Mouse (Mus musculus): ENCODE data around the gene Rbm43. TPM values are rescaled to one million over a fixed set of nuclear protein-coding genes. Genes with fewer than 3 reads are reported as not detected.

Rbm43 gene
- 1 to 10 TPM; 3.3 to 4.1 (median 3.7) TPM for total RNA-seq (2022)

DNA sequence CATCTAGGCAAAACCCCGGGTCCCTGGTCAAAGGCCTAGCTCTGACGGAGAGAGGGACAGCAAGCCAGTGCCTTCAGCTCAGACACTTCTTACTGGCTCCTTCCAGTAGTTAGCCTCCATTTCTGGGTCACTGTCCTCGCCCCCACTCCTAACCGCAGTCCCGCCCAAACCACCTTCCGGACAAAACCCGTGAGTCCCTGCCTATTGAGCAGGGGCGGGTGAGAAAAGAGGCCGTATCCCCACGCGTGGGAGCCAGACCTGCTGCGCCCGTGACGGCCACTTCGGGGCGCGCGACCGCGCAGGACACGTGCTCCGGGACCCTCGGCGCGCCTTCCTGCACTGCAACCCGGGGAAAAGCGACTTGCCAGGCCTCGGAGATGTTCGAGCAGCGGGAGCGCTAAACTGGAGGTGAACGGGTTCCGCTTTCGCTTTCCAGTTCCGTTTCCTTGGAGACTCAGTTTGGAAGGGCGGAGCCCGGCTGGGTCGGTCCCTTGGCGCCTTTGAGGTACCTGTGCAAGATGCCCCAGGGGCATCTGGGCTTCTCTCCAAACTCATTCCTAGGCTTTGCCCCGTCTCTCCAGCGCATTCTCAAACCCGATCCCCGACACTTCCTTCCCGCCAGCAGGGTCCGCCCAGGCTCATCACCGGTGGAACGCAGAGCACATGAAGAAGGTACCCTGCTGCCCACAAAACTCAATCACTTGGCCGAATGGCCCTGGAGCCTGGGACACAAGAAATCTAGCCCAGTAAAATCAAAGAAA is at the start of gene Rbm43:
Gene Rbm43 (minus strand): TSS at position 590 of the 761 bp plus-strand sequence.
- DNase-seq (ENCODE audit: low spot score) = peak; percentile 70

DNA sequence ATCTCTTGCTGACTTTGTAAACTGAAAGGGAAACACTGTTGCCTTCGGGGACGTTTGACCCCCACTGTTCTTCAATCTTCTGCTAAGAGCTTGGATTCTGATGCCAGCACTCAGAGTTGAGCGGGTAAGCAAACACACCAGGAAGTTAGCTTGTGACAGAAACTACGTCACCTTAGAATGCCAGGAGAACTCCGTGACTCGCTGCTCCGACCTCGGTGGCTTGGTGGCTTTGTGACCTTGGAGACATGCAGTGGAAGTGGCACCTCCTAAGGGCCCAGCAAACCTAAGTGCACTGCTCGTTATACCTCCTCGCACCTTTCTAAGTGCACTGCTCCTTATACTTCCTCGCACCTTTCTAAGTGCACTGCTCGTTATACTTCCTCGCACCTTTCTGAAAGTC is 47.3 kb upstream of the Rbm43 start:
- DNase-seq (ENCODE audit: low spot score) = no peak

DNA sequence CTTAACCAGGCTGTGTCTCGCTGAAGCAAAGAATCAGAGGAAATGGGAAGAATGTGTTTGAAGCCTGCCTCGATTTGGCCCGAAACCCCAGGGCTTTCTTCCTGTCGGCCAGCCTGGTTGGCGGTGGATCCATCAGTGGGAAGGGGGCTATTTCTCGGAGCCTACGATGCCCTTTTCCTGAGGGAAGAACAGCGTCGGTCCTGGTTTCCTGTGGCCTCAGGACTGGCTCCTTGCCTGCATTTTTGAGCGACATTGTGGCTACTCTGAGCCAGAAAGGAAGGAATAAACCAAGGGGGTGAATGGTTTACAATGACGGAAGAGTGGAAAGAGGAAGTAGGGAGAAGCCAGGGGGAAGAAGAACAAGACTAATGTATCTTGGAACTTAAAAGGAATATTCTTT is 46.7 kb upstream of the Rbm43 start:
- peak; percentile 24 for DNase-seq (ENCODE audit: low spot score)

DNA sequence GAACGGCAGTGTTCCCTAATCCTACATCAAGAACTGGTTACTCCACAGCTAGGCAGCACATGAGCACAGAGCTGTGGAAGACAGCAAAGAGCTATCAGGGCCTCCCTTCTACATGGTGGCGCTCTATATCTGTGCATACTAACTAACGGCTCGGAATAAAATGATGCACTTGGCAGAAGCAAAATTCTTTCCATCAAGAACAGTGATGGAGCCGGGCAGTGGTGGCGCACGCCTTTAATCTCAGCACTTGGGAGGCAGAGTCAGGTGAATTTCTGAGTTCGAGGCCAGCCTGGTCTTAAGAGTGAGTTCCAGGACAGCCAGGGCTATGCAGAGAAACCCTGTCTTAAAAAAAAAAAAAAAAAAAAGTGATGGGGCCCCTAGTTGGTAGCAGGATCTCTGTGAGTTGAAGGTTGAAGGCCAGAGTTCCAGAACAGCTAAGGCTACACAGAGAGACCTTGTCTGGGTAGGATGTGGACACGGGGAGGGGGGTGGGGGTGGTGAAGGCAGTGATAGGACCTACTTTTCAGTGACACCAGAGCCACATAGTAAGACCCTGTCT is 38.5 kb upstream of the Rbm43 start, which contains the start of gene Nmi:
Gene Nmi (minus strand): TSS at position 85 of the 559 bp plus-strand sequence.
- DNase-seq (ENCODE audit: low spot score) = no peak

DNA sequence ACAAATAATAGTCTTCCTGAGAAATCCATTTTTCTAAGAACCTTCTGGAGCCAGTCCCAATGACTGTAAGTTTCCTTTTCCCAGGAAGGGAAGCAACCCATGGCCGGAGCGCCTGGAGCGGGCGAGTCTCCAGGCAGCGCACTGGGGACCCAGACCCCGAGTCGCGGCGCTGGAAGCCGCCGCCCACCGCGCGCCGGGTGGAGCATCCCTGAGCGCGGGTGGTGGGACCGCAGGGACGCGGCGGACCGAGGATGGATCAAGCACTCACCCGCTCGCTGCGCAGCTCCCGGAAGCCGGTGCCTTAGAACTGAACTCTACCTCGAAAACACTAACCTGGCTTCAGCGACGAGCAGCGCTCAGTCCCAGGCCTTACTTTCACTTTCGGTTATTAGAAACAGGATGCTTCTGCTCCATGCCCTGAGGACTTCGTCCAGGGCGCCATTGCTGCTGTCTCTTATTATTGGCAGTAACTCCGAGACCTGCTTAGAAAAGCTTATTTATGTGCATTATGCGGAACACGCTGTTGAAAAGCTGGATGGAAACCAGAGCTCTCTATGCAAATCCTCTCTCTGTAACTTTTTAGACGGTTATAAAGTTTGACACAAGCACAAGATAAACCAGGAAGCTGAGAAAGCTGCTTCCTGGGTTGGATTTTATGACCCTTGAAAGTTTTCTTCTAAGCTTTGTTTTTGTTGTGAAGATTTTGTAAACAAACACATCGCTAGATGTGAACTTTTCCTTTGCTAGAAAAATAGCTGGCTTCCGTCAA is 37.9 kb upstream of the Rbm43 start:
- DNase-seq (ENCODE audit: low spot score) = peak; percentile 66

DNA sequence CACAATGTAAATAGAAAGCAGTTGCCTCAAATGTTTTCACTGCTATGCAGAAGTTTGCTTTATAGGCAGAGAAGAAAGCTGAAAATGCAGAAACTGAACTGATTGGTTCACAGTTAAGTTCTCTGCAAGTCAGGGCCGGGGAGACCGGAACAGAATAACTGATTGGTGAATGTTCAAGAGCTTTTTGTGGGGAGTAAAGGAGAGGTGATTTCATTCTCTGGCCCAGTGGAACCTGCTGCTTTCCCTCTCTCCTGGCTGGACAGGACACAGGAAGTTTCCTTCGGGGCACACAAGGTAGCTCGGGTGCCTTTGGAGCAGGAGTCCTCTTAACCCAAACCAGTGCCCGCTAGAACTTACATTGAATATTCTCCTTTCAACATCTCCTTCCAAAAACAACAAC is 37.2 kb upstream of the Rbm43 start:
- DNase-seq (ENCODE audit: low spot score) = peak; percentile 47

DNA sequence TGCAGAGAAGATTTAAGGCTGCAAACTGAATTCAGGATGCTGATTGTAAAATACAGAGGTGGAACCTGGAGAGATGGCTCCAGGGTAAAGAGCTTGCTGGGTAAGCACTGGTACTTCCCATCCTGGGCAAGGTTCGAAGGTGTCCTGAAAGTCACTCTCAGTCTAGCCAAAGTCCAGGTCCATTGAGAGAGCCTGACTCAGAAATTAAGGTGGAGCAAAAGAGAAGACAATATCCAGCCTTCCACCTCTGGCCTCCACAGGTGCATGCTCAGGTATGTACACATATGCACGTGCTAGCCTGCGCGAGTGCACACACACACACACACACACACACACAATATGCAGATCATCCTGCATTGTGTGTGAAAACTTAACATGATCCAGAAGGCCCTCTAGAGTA is 35.9 kb upstream of the Rbm43 start:
- DNase-seq (ENCODE audit: low spot score) = no peak

DNA sequence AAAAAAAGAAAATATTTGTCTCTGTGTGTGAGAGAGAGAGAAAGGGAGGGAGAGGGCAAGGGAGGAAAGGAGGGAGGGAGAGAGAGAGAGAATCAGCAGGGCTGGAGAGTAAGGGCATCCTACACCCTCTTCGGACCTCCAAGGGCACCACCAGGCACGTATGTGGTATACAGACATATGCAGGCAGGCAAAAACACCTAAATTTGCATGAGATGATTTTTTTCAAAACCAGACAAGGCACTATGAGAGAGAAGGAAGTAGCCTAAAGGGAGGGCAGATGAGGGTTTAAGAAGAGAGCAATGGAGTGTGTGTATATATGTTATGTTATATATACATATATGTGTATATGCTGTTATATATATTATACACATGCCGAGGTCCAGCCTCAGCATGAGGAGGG is 32.3 kb upstream of the Rbm43 start:
- DNase-seq (ENCODE audit: low spot score) = no peak

DNA sequence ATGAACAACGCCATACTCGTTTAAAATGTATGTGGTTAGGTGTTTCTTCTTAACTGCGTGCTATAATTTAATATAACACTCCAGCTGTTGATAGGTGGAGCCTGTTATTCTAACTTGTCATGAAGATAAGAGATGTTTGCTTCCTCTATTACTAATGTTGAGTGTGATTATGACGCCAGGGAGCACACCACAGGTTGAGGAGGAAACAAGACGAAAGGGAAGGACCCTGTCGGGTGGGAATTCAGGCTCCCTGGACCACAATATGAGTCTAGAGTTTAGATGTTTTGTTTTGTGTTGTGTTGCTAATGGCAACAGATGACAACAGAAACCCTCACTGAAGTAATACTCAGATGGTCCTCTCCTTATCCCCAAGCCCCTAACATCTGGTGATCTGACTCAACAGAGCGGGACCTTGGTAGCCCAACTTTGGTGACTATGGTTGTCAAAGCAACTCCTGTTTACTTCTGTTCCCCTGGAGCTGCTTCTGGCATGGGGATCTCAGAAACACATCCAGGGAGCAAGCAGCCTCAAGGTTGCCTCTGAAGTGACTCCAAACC is 18.8 kb upstream of the Rbm43 start:
- no peak for DNase-seq (ENCODE audit: low spot score)

DNA sequence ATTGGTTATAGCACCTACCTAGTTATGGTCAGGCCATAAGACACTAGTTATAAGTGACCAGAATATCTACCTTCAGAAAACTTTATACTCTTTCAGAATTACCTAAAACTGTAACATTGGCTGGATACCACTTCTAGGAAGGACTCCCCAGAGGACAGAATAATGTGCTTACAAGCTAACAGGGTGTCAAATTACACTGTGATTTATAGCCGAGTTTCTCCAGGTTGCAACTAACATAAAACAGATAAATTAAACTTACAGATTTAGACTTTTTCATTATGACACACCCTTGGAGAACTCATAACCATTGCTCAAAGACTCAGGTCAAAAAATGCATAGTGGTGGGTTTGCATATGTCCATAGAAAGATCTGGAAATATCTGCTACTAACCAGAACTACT is 15.9 kb upstream of the Rbm43 start:
- no peak for DNase-seq (ENCODE audit: low spot score)

DNA sequence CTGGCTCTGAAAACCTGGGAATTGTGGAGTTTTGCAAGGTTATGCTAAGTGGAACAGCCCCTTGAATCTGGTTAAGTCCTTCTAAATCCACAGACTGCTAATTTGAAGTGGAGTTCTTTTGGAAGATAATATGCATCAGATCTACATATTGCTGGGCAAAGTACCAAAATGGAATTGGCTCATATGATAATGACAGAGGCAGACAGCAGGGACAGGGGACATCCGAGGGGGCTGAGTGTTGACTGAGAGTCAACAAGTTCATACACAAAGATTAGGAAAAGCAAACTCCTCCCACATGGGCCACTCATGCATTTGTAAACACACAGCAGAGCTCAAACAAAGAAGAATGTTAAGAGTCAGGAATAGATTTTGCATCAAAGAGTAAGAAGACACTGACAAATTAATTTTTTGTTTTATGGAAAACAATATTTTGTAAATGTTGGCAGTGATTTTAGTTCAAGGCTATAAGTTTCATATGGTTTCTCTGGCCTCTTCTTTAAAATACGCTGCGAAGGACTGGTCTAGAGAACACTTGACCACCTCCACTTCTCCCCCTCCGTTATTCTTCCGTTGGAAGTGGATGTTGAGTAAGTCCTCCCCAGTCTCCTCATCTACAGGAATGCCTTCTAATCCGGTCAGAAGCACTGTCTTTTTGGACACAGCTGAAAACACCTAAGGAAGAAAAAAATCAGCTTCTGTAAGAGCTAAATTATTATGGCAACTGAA is 13.3 kb upstream of the Rbm43 start:
- no peak for DNase-seq (ENCODE audit: low spot score)

DNA sequence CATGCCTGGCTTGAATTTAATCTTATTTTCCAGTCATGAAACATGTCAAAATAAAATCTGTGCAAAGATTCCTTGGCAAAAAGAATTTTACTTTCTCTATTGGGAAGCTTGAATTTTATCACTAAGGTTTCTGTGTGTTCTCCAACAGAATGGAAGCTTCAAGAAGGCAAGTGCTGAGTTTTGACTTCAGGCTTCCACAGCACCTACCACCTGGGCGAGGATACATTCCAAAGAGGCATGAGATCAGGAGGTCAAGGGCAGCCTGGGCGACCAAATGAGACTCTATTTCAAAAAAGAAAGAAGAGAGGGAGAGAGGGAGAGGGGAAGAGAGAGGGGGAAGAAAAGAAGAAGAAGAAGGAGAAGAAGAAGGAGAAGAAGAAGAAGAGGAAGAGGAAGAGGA is 10.8 kb upstream of the Rbm43 start:
- DNase-seq (ENCODE audit: low spot score) = no peak

DNA sequence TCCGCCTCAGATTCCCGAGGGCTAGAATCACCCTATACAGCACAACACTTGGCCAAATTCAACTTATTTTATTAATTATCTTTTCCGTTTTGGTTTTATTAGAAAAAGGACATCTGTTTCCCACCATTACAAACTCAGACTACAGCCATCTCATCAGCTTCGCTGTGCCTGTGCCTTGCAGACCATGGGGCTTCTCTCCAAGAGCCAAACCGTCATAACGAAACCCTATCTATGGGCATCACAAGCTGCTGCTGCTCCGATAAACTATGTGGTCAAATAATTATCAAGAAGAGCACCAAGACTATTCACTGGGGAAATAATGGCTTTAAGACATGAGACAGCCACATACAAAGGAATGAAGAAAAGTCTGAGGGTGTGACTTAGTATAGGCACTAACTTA is 6.9 kb upstream of the Rbm43 start:
- DNase-seq (ENCODE audit: low spot score) = no peak

DNA sequence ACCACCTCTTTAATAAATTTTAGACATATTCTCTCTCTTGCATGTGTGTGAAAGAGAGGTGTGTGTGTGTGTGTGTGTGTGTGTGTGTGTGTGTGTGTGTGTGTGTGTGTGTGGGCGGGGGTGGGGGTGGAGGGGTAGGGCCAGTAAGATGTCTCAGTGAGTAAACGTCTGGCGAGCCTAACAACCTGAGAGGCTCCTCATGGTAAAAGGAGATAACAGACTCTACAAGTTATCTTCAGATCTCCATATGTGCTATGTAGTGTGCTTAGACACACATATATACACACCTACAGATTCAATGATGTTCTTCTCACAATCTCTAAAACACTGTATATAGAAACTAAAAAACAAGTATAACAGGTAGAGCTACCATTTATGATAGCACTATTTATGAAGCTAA is 3.8 kb upstream of the Rbm43 start:
- DNase-seq (ENCODE audit: low spot score) = no peak

DNA sequence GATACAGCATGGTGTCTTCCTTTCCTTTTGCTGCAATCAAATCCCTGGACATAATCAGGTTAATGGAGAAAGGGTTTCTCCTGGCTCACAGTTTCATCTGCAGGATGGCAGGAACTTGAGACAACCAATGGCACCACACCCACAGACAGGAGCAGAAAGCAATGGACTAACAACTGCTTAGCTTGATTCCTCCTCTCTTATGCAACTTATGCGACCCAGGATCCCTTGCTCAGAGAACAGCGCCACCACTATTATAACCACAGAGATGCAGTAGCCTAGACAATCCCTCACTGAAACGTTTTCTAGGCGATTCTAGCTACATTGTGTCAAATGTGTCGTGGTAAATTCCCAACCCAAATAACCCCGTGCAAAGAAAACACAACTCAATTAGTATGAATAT is 2.0 kb upstream of the Rbm43 start:
- no peak for DNase-seq (ENCODE audit: low spot score)

DNA sequence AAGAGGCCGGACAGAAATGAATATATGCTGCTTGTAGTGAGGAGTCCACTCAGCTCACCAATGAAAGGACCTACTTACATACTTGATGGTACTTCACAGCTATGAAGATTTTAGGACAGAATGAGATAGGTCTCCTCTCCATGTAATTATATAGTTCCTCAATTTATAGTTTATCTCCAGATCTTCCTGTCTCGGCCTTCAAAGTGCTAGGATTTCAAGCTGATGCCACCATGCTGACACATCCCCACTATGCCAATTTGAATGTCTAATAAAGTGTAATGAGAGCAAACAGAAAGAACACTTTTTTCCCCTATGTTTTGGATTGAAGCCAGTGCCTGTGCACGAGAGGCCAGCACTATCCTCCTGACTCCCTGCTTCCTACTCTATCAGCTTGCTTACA is 1.6 kb upstream of the Rbm43 start:
- no peak for DNase-seq (ENCODE audit: low spot score)

DNA sequence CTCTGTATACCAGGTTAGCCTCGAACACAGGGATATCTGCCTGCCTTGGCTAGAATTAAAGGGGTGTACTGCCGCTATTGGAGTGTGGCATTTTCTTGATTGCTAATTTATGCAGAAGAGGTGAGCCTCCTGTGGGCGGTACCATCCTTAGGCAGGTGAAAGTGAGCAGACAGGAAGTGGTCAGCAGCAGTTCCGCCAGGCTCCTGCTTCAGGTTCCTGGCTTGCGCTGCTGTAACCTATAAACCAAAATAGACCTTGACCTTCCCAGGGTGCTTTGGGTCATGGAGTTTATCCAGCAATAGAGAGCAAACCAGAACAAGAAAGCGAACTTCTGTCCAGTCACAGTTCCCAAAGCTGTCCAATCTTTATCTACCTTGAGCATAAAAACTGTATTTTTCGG is 958 bp upstream of the Rbm43 start:
- DNase-seq (ENCODE audit: low spot score) = no peak

DNA sequence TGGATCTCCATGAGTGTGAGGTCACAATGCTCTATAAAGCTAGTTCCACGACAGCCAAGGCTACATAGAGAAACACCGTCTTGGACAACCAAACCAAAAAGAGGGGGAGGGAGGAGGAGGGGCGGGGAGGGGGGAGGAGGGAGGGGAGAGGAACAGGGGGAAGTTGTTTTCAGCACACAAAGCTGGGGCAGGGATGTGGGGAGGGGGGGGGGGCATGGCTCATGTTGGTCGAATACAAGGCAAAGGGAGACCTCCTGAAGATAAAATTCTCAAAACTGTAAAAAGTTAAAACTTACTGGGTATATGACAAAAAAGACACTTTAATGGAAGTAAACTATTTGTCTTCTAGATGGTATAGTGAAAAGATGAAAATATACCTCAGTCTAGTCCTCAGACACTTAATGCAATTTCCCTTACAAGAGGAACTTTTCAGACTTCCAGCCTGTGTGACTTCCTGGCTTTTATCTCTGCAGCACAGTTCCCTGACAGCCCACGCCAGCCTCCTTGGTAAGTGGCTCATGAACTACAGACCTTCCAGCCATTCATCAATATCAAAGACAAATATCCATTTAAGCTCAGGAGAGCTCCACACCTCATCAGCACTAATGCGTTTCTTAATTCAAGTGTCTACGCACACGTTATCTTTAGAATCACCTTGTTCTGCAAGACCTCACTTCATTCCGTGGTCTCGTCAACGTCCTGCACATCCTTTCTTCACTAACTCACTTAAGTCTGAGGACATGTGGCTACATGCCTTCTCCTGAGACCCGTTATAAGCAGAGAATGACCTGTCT is 1.4 kb downstream of the Rbm43 start:
- DNase-seq (ENCODE audit: low spot score) = no peak

DNA sequence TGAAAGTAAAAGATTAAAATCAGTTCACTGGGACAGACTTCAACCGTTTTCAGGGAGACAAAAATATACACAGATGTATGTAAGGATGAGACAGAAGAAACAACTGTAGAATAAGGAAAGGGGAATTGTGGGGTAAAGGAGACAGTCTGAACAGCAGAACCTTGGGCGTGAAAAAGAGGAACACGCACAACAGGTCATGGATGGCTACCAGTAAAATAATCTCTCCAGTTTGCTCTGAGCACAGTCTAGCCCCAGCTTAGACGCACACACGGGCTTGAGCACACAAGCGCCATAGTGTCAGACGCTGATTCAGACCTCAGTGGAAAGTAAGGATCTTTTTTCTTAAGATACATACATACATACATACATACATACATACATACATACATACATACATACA is 3.7 kb downstream of the Rbm43 start:
- no peak for DNase-seq (ENCODE audit: low spot score)

DNA sequence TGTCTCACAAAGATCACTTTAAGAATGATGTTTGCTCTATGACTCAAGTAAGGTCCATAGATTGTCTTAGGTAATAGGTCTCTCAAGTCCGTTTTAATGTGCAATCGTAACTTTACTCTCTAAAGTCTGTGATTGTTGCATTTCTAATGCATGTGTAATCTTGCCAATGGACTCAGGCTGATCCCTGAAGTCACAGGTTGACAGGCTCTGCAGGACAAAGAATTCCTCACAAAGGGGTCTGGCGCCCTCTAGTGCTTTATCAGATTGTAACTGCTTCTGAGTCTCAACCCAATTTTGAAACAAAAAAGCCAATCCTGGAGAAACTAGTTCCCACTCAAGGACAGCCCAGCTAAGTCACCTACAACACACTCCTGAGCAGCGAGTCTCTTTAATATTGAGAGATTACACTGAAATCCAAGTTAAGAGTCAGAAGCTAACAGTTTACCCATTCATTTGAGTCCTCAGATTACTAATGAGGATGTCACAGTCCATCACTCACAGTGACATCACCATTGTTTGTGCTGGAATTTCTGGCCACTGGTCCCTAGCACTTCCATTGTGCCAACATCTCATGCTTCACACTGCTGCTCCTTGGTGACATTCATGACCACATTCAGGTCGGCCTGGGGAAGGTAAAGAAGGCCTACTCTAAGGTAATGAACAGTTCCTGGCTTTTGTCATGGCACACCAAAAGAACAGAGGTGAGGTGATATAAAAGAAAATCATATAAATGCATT is 19.9 kb downstream of the Rbm43 start:
- peak; percentile 68 for DNase-seq (ENCODE audit: low spot score)

All from heart, adult 8-10 months (tissue).